Mouse (Mus musculus): ENCODE results near the gene 1700109H08Rik. TPM values are rescaled to one million over a fixed set of nuclear protein-coding genes. Genes with fewer than 3 reads are reported as not detected.

Gene 1700109H08Rik
- polyA plus RNA-seq (2012; rRNA removed; ENCODE audit: low replicate concordance), result 1.6 and 2.6 TPM in 2 replicates

GRCm38 (mm10) chr5:3571266-3571665 is at the start of gene 1700109H08Rik:
TSS of gene 1700109H08Rik (plus strand) at chr5:3571566.

GRCm38 (mm10) chr5:3543629-3544479 is 27.5 kb upstream of the 1700109H08Rik start, which contains the start of gene Fam133b:
TSS of gene Fam133b (plus strand) at chr5:3543833.

GRCm38 (mm10) chr5:3595693-3596398 is 24.5 kb downstream of the 1700109H08Rik start, which contains the start of gene Pex1:
TSS of gene Pex1 (plus strand) at chr5:3596066.

GRCm38 (mm10) chr5:3596399-3596766 is 25.0 kb downstream of the 1700109H08Rik start, which contains the start of gene Rbm48:
TSS of gene Rbm48 (minus strand) at chr5:3596585.

Other genes starting within 250 kb of the 1700109H08Rik start
- gene Cdk6, start 230.1 kb upstream of the 1700109H08Rik start, polyA plus RNA-seq (2012; rRNA removed; ENCODE audit: low replicate concordance), result 4.6 and 7.0 TPM in 2 replicates
- 3.4 and 6.7 TPM in 2 replicates for gene Fam133b, start 27.7 kb upstream of the 1700109H08Rik start, polyA plus RNA-seq (2012; rRNA removed; ENCODE audit: low replicate concordance)
- gene Pex1, start 24.5 kb downstream of the 1700109H08Rik start, polyA plus RNA-seq (2012; rRNA removed; ENCODE audit: low replicate concordance), result 5.7 and 9.8 TPM in 2 replicates
- gene Rbm48, start 25.0 kb downstream of the 1700109H08Rik start, polyA plus RNA-seq (2012; rRNA removed; ENCODE audit: low replicate concordance), result 3.0 and 6.7 TPM in 2 replicates
- gene Tmbim7, start 79.6 kb downstream of the 1700109H08Rik start, polyA plus RNA-seq (2012; rRNA removed; ENCODE audit: low replicate concordance), result not detected in 2 replicates
- gene Gatad1, start 85.6 kb downstream of the 1700109H08Rik start, polyA plus RNA-seq (2012; rRNA removed; ENCODE audit: low replicate concordance), result 53.2 and 62.1 TPM in 2 replicates
- 5.9 and 9.3 TPM in 2 replicates for gene Ankib1, start 231.4 kb downstream of the 1700109H08Rik start, polyA plus RNA-seq (2012; rRNA removed; ENCODE audit: low replicate concordance)
- 4.6 and 12.5 TPM in 2 replicates for gene Krit1, start 231.6 kb downstream of the 1700109H08Rik start, polyA plus RNA-seq (2012; rRNA removed; ENCODE audit: low replicate concordance)